Mouse (Mus musculus) heart, embryonic 10.5 days (tissue): Measurements from ENCODE around the gene Tmprss2. TPM values are rescaled to one million over a fixed set of nuclear protein-coding genes. Genes with fewer than 3 reads are reported as not detected.

Experiments
- DNase-seq: peaks from one replicate; pipeline ENCODE4 v3.0.0-alpha.2; 2017; ENCODE audit warnings: low spot score
- H3K27ac ChIP-seq: fragments of 300-500 bp; sonication (generic); 2 replicates; pipeline ENCODE4 v1.5.1; 2016; ENCODE audit warnings: mild to moderate bottlenecking
- H3K27me3 ChIP-seq: fragments of 300-500 bp; sonication (generic); 2 replicates; pipeline ENCODE4 v1.6.1; 2016; ENCODE audit warnings: mild to moderate bottlenecking; ENCODE audit not compliant: poor library complexity, insufficient read depth, severe bottlenecking
- H3K36me3 ChIP-seq: fragments of 300-500 bp; sonication (generic); 2 replicates; pipeline ENCODE4 v1.6.1; 2016; ENCODE audit warnings: mild to moderate bottlenecking, moderate library complexity
- H3K4me1 ChIP-seq: fragments of 300-500 bp; sonication (generic); 2 replicates; pipeline ENCODE4 v1.6.1; 2016; ENCODE audit warnings: mild to moderate bottlenecking
- H3K4me3 ChIP-seq: fragments of 300-500 bp; sonication (generic); 2 replicates; pipeline ENCODE4 v1.5.1; 2016; ENCODE audit warnings: mild to moderate bottlenecking, moderate library complexity
- H3K9me3 ChIP-seq: fragments of 300-500 bp; sonication (generic); 2 replicates; pipeline ENCODE4 v1.6.1; 2016; ENCODE audit warnings: mild to moderate bottlenecking, moderate library complexity
- whole genome bisulfite sequencing: fragments of 180-500 bp; shearing (Covaris S2); methylation state at CpG from one replicate; pipeline ENCODE4 v1.1.7; 2016; 5-methylcytosine and 5-hydroxymethylcytosine counted together
- polyA plus RNA-seq: library from polyadenylated mRNA; unstranded; fragments of >200 nt; fragmentation: Nextera tagmentation; extraction: Ambion mirVana; gene quantifications from 2 replicates; pipeline ENCODE4 v1.2.1, GENCODE M21; 2016

Tmprss2 gene
- polyA plus RNA-seq: 0.68 and 2.5 TPM in 2 replicates

DNA sequence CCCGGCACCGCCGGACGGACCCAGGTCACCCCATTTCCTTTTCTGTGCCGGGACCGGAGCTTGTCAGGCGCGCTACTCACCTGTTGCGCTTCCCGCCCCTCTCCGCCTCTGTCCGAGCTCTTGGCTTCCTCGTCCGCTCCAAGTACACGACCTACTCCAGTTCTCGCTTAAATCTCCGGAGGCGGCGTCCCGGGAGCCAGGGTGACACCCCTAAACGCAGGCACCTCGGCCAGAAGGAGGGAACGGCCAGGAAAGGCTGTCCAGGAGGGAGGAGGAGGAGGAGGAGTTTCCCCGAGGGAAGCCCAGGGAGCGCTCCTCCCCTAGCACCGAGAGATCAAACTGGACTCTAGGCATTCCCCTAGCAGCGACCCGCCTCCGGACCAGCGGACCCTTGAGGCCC is at the start of gene Tmprss2:
Gene Tmprss2, minus strand, starts transcription at position 257 of the 400 bp plus-strand sequence.
- Histone ChIP-seq H3K27ac (no peak within 1 kb of the TSS), H3K36me3 (no peaks in the 10 kb centered on the region), H3K4me3 (peak within 1 kb of the TSS; percentile 64), H3K4me1 (peaks cover 20% of the 10 kb centered on the region), H3K27me3 (peaks cover 68% of the 10 kb centered on the region), H3K9me3 (no peaks in the 10 kb centered on the region)
- no peak for DNase-seq
- under 1% methylated on average over 30 of the region's 30 CpGs for WGBS

DNA sequence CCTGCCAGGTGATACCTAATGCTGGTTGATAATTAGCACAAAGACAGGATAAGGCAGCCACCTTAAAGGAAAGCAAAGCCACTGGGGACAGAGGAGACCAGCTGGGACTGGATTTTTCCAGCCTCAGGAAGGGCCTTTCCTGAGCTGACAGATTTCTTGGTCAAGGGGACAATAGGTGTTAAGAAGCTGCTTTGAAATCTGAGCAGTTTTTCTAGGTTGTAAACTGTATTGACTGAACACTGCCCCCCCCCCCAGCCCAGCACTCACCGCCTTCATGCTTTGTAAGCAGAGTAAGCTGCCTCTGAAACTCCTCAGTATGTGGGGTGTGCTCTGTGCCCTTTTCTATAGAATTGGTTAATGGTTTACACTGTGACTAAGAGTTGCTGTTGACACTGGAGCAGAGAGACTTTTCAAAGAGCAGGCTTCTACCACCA is 48.2 kb upstream of the Tmprss2 start:
- 5% methylated on average over 1 of the region's 1 CpGs for WGBS
- Histone ChIP-seq H3K4me1 (peaks cover 10% of the 10 kb centered on the region), H3K36me3 (no peaks in the 10 kb centered on the region), H3K4me3 (no peak overlapping the region), H3K9me3 (no peaks in the 10 kb centered on the region), H3K27ac (no peak overlapping the region), H3K27me3 (peaks cover 17% of the 10 kb centered on the region)
- no peak for DNase-seq

DNA sequence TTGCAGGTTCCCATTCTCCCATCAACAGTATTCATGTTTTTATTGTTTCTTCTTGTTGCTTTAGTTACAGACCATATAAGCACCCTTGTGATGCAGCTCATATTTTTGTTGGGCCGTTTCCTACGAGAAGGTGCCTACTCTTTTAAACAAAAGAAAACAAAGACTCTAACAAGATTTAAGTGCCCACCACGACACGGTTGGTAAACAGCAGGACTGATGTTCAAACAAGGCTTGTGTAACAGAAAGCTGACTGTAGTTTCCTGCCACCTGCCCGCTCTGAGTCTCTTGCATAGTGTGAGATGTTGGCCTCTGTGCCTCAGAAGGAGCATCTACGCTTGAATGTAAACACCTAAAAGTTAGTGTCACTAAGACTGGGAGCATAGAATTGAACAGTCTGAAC is 47.5 kb upstream of the Tmprss2 start:
- no peak for DNase-seq
- peaks cover 17% of the 10 kb centered on the region for H3K27me3 ChIP-seq
- no peak overlapping the region for H3K4me3 ChIP-seq
- peaks cover 10% of the 10 kb centered on the region for H3K4me1 ChIP-seq
- no peaks in the 10 kb centered on the region for H3K36me3 ChIP-seq
- no peaks in the 10 kb centered on the region for H3K9me3 ChIP-seq
- no peak overlapping the region for H3K27ac ChIP-seq
- 73% methylated on average over 6 of the region's 6 CpGs for WGBS

DNA sequence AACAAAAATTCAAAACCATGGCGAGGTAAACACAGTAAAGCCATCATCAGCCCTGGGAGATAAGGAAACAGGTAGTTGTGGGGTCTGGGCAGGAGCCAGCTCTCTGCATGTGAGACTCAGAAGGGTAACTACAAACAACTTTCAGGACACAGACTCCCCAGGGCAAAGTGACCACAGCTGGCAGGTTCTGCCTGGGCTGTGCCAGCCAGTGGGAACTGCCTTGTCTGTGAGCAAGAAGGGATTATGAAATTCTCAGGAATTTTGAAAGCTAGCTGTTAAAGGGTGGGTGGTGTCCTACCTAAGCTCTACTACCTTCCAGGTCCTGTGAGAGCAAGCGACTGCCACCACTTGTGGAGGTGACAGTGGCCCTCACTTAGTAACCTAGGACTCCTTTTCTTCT is 44.8 kb upstream of the Tmprss2 start:
- 73% methylated on average over 2 of the region's 2 CpGs for WGBS
- Histone ChIP-seq H3K27me3 (peaks cover 6% of the 10 kb centered on the region; the same call in 1 of the 2 replicates), H3K36me3 (no peaks in the 10 kb centered on the region), H3K27ac (no peak overlapping the region), H3K4me1 (peaks cover 10% of the 10 kb centered on the region), H3K9me3 (no peaks in the 10 kb centered on the region), H3K4me3 (no peak overlapping the region)
- DNase-seq: no peak

DNA sequence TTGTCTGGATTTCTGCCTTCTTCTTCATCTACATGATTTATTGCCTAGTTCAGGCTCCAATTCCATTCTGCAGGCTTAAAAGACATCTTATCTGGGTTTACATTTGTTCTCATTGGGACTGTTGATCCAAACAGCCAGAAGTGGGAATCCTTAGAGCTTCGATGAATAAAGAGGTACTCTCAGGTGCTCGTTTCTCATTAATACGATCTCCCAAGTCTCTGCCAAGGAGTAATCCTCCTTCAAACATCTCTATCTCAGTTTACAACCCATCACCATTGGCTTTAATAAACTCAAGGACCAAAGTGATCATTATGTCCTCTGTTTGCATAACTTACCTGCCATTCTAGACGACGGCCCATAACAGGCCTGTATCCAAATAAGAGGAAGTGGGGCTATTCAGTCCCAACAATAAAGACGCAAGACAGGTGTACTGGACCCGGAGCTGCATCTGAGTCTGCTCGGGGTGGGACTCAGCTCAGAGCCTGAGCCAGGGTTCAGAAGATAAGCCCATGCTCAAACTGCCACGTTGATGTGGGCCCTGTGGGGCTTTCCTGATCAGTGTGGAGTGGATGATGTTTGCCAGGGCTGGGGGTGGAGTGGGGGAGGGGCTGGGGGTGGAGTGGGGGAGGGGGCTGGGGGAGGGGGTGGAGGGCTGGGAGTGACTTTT is 38.7 kb upstream of the Tmprss2 start:
- Histone ChIP-seq H3K9me3 (no peaks in the 10 kb centered on the region), H3K27me3 (0 out of 2 replicates have a peak, but pooled peaks cover under 1% of the 10 kb centered on the region), H3K36me3 (no peaks in the 10 kb centered on the region), H3K27ac (no peak overlapping the region), H3K4me3 (no peak overlapping the region), H3K4me1 (no peaks in the 10 kb centered on the region)
- DNase-seq: no peak
- 64% methylated on average over 9 of the region's 9 CpGs for WGBS

DNA sequence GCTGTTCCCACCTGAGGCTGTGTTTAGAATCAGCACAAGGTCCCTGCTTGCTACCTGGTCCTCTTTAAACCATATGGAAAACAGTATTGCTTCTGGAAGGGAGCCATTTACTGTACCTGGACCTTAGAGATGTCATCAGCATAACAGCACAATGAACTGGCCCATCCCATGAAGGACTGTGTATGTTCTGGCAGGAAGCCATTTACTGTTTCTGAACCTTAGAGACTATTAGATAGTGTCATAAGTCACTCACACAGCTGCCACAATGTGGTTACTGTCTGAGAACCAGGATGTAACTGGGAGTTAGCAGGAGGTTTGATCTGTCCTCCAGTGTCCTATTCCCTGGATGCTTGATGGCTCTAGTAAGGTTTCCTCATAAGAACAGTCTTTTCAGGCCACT is 33.7 kb upstream of the Tmprss2 start:
- no peak for DNase-seq
- no peak overlapping the region for H3K27ac ChIP-seq
- H3K4me3 ChIP-seq: no peak overlapping the region
- H3K27me3 ChIP-seq: no peaks in the 10 kb centered on the region
- no peaks in the 10 kb centered on the region for H3K36me3 ChIP-seq
- no peaks in the 10 kb centered on the region for H3K9me3 ChIP-seq
- no peaks in the 10 kb centered on the region for H3K4me1 ChIP-seq

DNA sequence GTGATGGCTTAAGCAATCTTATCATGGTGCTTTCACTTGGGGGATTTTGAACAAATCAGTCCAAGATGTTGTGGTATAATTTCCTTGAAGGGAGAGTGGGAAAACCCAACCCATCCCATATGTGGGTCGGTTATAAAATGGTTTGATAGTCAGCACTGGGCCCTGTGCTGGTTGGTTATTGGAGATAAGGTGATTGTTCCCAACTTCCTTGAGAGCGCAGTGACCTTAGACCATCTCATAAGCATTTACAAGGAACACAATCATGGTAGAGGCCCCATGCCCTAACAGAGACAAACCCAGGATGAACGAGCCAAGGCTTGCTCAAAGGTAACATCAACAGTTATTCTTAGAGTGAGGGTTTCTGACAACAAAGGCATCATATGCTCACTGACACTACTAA is 28.6 kb upstream of the Tmprss2 start:
- H3K4me1 ChIP-seq: no peaks in the 10 kb centered on the region
- no peaks in the 10 kb centered on the region for H3K27me3 ChIP-seq
- no peaks in the 10 kb centered on the region for H3K9me3 ChIP-seq
- no peak overlapping the region for H3K27ac ChIP-seq
- no peaks in the 10 kb centered on the region for H3K36me3 ChIP-seq
- DNase-seq: no peak
- H3K4me3 ChIP-seq: no peak overlapping the region
- WGBS: 76% methylated on average over 3 of the region's 3 CpGs

DNA sequence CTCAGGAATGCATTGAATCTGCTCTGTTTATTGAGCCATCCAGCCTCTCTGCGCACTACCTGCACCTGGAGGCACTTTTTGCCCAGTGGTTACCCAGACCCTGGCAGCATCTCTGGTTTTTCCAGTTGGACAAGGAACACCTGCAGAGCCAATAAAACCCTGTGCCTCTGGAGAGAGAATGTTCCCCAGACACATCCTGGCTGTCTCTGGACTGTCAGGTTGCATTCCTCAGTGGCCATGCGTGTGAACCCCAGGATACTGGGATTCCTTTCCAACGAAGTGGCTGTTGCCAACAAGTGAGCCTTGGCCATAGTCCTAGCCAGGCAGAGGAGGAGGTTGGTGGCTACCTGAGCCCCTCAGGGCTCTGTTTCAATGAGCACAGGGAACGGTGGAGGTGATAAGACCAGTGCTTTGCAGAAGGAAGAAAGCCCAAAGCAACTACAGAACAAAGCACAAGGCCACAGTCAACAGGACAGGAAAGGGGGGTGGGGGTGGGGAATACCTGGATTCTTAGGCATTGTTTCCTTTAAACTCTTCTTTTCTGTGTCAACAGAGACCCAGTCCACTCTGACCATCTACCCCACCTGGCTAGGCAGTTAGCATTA is 22.0 kb upstream of the Tmprss2 start:
- no peak overlapping the region for H3K4me3 ChIP-seq
- no peak overlapping the region for H3K27ac ChIP-seq
- H3K9me3 ChIP-seq: no peaks in the 10 kb centered on the region
- WGBS: 45% methylated on average over 4 of the region's 4 CpGs
- no peaks in the 10 kb centered on the region for H3K4me1 ChIP-seq
- no peaks in the 10 kb centered on the region for H3K27me3 ChIP-seq
- no peaks in the 10 kb centered on the region for H3K36me3 ChIP-seq
- no peak for DNase-seq

DNA sequence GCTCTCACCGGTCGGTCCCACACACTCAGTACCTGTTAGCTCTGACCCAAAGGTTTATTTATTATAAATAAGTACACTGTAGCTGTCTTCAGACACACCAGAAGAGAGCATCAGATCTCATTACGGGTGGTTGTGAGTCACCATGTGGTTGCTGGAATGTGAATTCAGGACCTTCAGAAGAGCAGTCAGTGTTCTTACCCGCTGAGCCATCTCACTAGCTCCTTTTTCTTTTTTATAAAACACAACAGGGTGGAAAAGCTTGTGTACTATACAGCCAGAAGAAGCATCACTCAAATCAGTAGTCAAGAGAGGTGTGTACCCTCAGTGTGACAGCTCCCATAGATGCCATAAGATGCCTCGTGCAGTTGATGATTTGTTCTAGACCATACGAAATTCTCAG is 12.2 kb upstream of the Tmprss2 start:
- H3K27me3 ChIP-seq: no peaks in the 10 kb centered on the region
- no peak overlapping the region for H3K27ac ChIP-seq
- H3K36me3 ChIP-seq: no peaks in the 10 kb centered on the region
- H3K4me1 ChIP-seq: 0 out of 2 replicates have a peak, but pooled peaks cover 5% of the 10 kb centered on the region
- no peak for DNase-seq
- H3K9me3 ChIP-seq: no peaks in the 10 kb centered on the region
- no peak overlapping the region for H3K4me3 ChIP-seq
- 81% methylated on average over 6 of the region's 6 CpGs for WGBS

DNA sequence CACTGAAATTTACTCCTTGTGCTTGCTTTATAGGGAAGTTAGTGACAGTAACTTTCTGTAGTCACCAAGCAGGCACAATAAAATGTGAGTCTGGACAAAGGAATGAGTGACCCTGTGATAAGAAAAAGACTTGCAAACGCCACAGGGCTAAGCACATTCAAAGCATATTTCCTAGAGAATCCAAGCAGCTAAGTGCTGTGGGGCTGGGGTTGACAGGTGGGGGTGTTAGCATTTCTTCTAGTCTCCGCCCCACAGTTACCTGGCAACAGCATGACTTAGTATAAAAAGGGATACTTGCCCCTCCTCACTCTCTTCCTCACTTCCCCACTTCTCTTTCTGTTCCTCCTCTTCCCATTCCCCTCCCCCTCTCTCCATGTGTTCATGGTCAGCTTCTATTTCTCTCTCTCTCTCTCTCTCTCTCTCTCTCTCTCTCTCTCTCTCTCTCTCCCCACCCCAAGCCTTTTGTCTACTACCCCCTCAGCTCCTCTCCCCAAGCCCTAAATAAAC is 11.4 kb upstream of the Tmprss2 start:
- Histone ChIP-seq H3K4me3 (no peak overlapping the region), H3K27me3 (no peaks in the 10 kb centered on the region), H3K36me3 (no peaks in the 10 kb centered on the region), H3K27ac (no peak overlapping the region), H3K9me3 (no peaks in the 10 kb centered on the region), H3K4me1 (0 out of 2 replicates have a peak, but pooled peaks cover 5% of the 10 kb centered on the region)
- WGBS: 32% methylated on average over 2 of the region's 2 CpGs
- DNase-seq: no peak

DNA sequence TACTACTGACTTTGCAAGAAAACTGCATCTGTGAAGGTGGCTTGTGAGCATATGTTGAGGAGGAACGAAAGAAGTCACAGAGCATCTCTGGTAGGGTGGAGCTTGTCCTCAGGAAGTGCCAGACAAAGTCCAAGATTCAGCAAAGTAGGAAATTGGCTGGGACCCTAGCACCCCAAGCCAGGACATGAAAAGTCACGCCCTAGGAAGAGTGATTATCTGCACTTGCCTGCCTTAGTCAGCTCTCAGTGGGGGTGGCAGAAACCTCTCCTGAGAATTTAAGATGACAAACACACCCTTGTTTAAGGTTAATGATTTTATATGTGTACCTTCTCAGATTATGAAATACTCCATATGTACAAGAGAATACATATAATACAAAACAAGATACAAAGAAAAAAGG is 7.3 kb upstream of the Tmprss2 start:
- 56% methylated on average over 2 of the region's 2 CpGs for WGBS
- no peak for DNase-seq

DNA sequence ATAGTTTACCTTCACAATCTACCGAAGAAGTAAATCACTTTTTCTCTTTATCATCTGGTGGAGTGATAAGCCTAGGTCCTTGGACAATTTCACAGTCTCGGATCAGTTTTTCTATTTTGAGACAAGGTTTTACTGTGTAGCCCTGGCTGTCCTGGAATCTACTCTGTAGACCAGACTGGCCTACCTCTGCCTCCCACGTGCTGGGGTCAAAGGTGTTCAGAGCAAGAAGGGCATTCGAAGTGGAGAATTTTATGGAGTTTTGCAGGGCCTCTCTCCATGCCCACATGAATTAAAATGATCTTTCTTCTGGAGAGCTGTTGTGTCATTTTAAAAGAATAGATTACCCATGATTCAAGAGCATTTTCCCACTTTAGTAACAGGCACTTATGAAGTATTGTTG is 1.0 kb upstream of the Tmprss2 start:
- H3K4me1 ChIP-seq: peaks cover 20% of the 10 kb centered on the region
- no peaks in the 10 kb centered on the region for H3K36me3 ChIP-seq
- no peaks in the 10 kb centered on the region for H3K9me3 ChIP-seq
- DNase-seq: no peak
- WGBS: 35% methylated on average over 4 of the region's 4 CpGs
- H3K27me3 ChIP-seq: peaks cover 66% of the 10 kb centered on the region
- H3K4me3 ChIP-seq: no peak overlapping the region
- H3K27ac ChIP-seq: no peak overlapping the region

More for the DNA sequence above, 7.3 kb upstream of the Tmprss2 start:
- Histone ChIP-seq H3K27me3 (peaks cover 9% of the 10 kb centered on the region; the same call in 1 of the 2 replicates), H3K4me1 (0 out of 2 replicates have a peak, but pooled peaks cover 9% of the 10 kb centered on the region), H3K4me3 (no peak overlapping the region), H3K36me3 (no peaks in the 10 kb centered on the region), H3K27ac (no peak overlapping the region), H3K9me3 (no peaks in the 10 kb centered on the region)

DNA sequence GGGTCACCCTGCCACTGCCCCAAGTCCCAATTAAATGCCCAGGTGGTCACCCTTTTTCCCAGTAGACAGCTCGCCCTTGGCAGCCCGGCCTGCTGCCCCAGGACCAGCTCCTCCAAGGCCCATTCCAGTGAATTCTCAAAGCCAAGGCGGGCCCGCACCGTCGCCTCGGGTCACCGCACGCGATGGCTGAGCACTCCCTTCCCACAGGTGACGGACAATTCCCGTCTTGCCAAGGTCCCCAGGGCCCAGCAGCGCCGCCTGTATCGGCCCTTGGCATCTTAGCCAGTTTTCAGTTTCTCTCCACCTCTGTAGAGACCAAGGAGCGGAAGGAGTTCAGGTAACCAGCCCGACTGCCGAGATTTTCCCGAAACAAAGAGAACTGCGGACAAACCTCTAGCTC is 749 bp downstream of the Tmprss2 start:
- no peaks in the 10 kb centered on the region for H3K36me3 ChIP-seq
- no peak for DNase-seq
- H3K27ac ChIP-seq: no peak overlapping the region
- WGBS: 6% methylated on average over 20 of the region's 20 CpGs
- H3K4me1 ChIP-seq: peaks cover 17% of the 10 kb centered on the region
- H3K27me3 ChIP-seq: peaks cover 68% of the 10 kb centered on the region
- H3K4me3 ChIP-seq: peak overlapping the region; percentile 64
- H3K9me3 ChIP-seq: no peaks in the 10 kb centered on the region
